Mouse (Mus musculus) testis, adult 2 months (tissue): ENCODE results near the gene Cdon.

Experiments
- CTCF ChIP-seq: fragments of 200-500 bp; IDR thresholded peaks from 2 replicates; pipeline ENCODE4 v1.5.1; 2012; ENCODE audit warnings: low read depth, mild to moderate bottlenecking, inconsistent platforms, low read length, moderate library complexity; ENCODE audit not compliant: control insufficient read depth, insufficient read depth, insufficient replicate concordance
- POLR2A ChIP-seq: fragments of 200-500 bp; IDR thresholded peaks from 2 replicates; pipeline ENCODE4 v1.6.1; 2012; ENCODE audit warnings: low read depth, mild to moderate bottlenecking, inconsistent platforms, low read length, moderate library complexity; ENCODE audit not compliant: control insufficient read depth

DNA sequence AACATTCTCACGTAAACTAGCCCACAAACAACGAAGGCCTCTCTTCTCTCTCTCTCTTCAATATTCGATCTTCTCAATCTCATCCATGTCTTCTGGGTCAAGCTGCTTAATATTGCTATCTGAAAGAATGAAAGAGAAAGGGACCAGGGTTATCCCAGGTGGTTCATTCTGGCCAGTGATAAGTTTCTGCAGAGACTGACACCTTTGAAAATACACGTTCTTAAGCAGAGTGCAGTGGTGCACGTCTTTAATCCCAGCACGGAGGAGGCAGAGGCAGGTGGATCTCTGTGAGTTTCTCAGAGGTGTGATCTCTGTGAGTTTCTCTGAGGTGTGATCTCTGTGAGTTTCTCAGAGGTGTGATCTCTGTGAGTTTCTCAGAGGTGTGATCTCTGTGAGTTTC, 121.0 kb downstream of the Cdon start:
- no peak for TF ChIP-seq CTCF
- no peak for TF ChIP-seq POLR2A
